Mouse (Mus musculus) embryonic facial prominence, embryonic 14.5 days (tissue): ENCODE measurements at regions not wholly inside any gene's neighbourhood (a gene's known extent, or its start where the extent isn't known, plus 50 kb on each side); places are given as distances from the start of the nearest gene placed in this dataset.
A peak's percentile ranks its signal among the peaks of the same experiment; 100 is the strongest.
"Not testable (repeated sequence)": the region's sequence is repeated elsewhere in the genome, so short reads cannot be mapped to it uniquely, and the experiment has no call there.

ENCODE experiments used
- ATAC-seq: fragments of 200-750 bp; cut with Nextera tagmentation; 2 replicates; pipeline ENCODE4 v1.8.0; 2017; ENCODE audit warnings: low read depth, moderate number of reproducible peaks, moderate TSS enrichment
- DNase-seq: peaks from one replicate; pipeline ENCODE4 v3.0.0-alpha.2; 2015; ENCODE audit warnings: low spot score
- H3K27ac ChIP-seq: fragments of 300-500 bp; sonication (generic); replicated peaks from 2 replicates; pipeline ENCODE4 v1.5.1; 2014; ENCODE audit warnings: low read depth, mild to moderate bottlenecking, low read length, moderate library complexity
- H3K27me3 ChIP-seq: fragments of 300-500 bp; sonication (generic); replicated peaks from 2 replicates; pipeline ENCODE4 v1.6.1; 2014; ENCODE audit warnings: low read length; ENCODE audit not compliant: control insufficient read depth, insufficient read depth
- H3K36me3 ChIP-seq: fragments of 300-500 bp; sonication (generic); 2 replicates; pipeline ENCODE4 v1.6.1; 2014; ENCODE audit warnings: low read length, mixed read lengths; ENCODE audit not compliant: control insufficient read depth, insufficient read depth
- H3K4me1 ChIP-seq: fragments of 300-500 bp; sonication (generic); 2 replicates; pipeline ENCODE4 v1.6.1; 2014; ENCODE audit warnings: antibody characterized with exemption, low read length; ENCODE audit not compliant: control insufficient read depth, insufficient read depth
- H3K4me2 ChIP-seq: fragments of 300-500 bp; sonication (generic); 2 replicates; pipeline ENCODE4 v1.6.1; 2014; ENCODE audit warnings: low read depth, mild to moderate bottlenecking, low read length, moderate library complexity, mixed read lengths
- H3K4me3 ChIP-seq: fragments of 300-500 bp; sonication (generic); 2 replicates; pipeline ENCODE4 v1.5.1; 2014; ENCODE audit warnings: low read depth, mild to moderate bottlenecking, low read length
- H3K9ac ChIP-seq: fragments of 300-500 bp; sonication (generic); 2 replicates; pipeline ENCODE4 v1.6.1; 2014; ENCODE audit warnings: low read depth, mild to moderate bottlenecking, low read length, moderate library complexity, mixed read lengths
- H3K9me3 ChIP-seq: fragments of 300-500 bp; sonication (generic); 2 replicates; pipeline ENCODE4 v1.6.1; 2016; ENCODE audit warnings: low read length; ENCODE audit not compliant: control insufficient read depth
- WGBS: fragments of 180-500 bp; shearing (Covaris S2); extraction: QIAGEN DNeasy Blood & Tissue Kit; methylation state at CpG from one replicate; pipeline ENCODE4 v1.1.7; 2014; 5-methylcytosine and 5-hydroxymethylcytosine counted together

DNA sequence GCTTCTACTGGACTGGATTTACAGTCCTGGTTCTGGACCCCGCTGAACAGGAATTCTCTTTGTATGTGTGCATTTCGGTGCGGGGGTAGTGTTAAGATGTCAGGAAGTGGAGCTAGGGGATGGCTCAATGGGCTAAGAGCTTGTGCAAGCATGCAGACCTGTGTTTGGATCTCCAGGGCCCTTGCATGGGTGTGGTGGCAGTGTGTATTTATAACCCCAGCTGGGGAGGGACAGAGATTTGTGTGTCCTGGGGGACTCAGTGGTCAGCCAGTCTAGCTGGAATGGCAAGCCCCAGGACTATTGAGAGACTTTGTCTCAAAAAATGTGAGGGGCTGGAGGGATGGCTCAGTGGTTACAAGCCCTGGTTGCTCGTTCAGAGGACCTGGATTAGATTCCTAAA is 95.1 kb upstream of the Gm9887 start:
- Histone ChIP-seq H3K4me1 (peaks cover 15% of the 10 kb centered on the region; the same call in 1 of the 2 replicates), H3K9me3 (no peaks in the 10 kb centered on the region), H3K27ac (no peak overlapping the region), H3K27me3 (no peaks in the 10 kb centered on the region), H3K4me3 (no peak overlapping the region), H3K4me2 (no peak overlapping the region), H3K36me3 (no peaks in the 10 kb centered on the region), H3K9ac (no peak overlapping the region)
- DNase-seq (no peak), ATAC-seq (no peak)
- 53% methylated on average over 4 of the region's 4 CpGs for WGBS

DNA sequence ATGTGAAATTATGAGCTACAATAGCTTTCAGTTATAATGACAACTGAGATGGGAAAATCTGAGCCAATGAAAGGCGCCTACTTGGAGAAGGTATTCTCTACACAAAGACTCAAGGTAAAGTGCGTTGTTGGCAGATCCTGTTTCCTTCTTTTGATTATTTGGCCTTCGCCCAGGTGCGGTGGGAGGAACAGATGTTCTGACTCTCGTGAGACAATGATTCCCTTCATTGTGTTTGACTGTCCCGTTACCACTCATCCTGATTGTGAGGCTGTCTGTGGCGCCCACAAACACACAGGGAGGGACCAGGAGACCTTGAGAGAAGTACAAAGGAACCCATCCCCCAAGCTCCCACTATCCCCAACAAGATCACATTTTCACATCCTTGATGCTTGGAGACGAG is 92.6 kb upstream of the Gm9887 start:
- 66% methylated on average over 8 of the region's 8 CpGs for WGBS
- H3K36me3 ChIP-seq, result no peaks in the 10 kb centered on the region
- ATAC-seq, result 0 out of 2 replicates have a peak, but pooled peaks have one; percentile 12
- H3K4me2 ChIP-seq, result no peak overlapping the region
- peaks cover 21% of the 10 kb centered on the region for H3K4me1 ChIP-seq
- peak; percentile 66 for DNase-seq
- no peak overlapping the region; the same call in 1 of the 2 replicates for H3K27ac ChIP-seq
- no peak overlapping the region for H3K9ac ChIP-seq
- H3K4me3 ChIP-seq, result no peak overlapping the region
- H3K27me3 ChIP-seq, result no peaks in the 10 kb centered on the region
- no peaks in the 10 kb centered on the region for H3K9me3 ChIP-seq

DNA sequence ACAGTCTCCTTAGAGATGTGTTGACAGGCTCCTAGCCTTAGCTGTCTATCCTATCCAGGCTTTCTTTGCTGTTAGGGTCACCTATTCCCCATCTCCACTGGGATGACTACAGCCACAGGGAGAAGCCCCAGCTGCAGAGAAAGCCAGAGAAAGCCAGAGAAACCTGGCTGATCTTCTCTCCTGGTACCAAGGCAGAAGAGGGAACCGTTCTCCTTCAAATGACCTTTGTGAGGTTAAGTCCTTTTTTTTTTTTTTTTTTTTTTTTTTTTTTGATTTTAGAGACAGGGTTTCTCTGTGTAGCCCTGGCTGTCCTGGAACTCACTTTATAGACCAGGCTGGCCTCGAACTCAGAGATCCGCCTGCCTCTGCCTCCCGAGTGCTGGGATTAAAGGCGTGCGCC is 91.1 kb upstream of the Gm9887 start:
- not testable (repeated sequence) for DNase-seq, H3K9ac ChIP-seq, H3K9me3 ChIP-seq, H3K4me2 ChIP-seq, H3K36me3 ChIP-seq, H3K4me3 ChIP-seq, H3K27me3 ChIP-seq, ATAC-seq
- H3K27ac ChIP-seq, result peak overlapping the region; percentile 77; the same call in 1 of the 2 replicates
- H3K4me1 ChIP-seq, result peaks cover 28% of the 10 kb centered on the region
- 90% methylated on average over 6 of the region's 6 CpGs for WGBS

DNA sequence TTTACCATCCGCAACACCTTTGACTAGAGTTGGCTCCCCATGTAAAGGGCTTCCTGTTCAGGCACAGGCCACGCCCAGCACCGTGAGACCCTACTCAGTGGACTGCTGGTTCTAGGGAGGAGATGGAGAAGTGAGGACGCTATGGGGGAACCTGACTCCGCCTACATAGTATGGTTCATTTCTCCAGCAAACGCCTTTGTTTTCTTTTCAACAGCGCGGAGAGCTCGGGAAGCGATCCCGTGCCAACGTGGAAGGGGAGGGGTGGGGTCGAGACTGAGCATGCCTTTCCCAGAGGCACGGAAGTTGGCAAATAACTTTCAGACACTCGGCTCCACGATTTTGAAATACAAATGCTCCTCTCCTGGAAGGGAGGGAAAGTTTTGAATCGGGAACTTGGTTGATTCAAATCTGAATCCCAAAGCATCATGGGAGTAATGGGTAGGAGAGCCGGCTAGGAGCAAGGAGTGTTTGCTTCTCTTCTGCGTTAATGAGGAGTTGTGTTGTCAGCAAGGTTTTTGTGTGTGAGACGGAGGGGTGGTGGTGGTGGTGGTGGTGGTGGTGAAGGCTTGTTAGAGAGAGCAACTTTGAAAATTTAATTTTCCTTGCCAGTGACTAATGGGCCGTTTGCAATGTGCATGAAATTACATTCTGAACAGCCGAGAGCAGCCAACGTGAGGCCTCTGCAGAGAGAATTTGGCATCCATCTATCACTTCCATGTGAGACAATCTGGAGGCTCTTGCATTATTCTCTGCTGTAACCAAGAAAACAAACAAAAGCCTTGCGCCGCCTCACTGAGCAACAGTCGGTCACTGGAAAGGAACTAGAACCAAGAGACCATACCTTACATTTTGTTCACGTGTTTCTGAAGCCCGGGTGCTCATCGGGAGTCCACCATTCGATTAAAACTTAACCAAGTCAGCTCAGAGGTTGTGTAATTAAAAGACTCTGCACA is 89.9 kb upstream of the Gm9887 start:
- H3K4me3 ChIP-seq, result peak overlapping the region; percentile 31
- peak overlapping the region; percentile 43 for H3K9ac ChIP-seq
- peak overlapping the region; percentile 77 for H3K27ac ChIP-seq
- H3K4me1 ChIP-seq, result peaks cover 27% of the 10 kb centered on the region
- H3K4me2 ChIP-seq, result peak overlapping the region; percentile 50
- H3K27me3 ChIP-seq, result no peaks in the 10 kb centered on the region
- H3K36me3 ChIP-seq, result no peaks in the 10 kb centered on the region
- WGBS, result 20% methylated on average over 30 of the region's 30 CpGs
- H3K9me3 ChIP-seq, result no peaks in the 10 kb centered on the region
- DNase-seq (peak; percentile 87), ATAC-seq (peak; percentile 86)

DNA sequence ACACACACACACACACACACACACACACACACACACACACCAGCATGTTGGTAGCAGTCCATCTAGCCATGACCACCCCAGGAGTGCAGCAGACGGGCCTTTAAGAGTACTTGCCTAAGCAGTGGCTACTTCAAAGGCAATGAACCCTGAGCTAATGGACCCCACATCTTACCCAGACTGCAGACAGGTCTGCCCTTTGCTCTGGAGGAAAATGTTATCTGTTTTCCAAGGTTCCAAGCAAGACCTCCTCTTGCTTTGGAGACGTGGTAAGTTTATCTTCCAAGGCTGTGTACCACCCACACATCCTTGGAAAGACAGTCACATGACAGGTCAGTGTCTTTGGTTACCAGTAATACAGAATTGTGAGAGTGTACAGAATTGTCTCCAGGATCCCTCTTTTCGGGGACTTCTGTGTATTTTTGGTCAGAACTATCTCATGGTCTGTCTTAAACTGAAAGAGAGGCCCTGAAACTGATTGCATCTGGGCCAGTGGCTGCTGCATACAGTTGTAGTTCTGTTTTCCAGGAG is 88.4 kb upstream of the Gm9887 start:
- no peaks in the 10 kb centered on the region for H3K27me3 ChIP-seq
- peaks cover 29% of the 10 kb centered on the region for H3K4me1 ChIP-seq
- H3K36me3 ChIP-seq, result no peaks in the 10 kb centered on the region
- no peak overlapping the region for H3K4me3 ChIP-seq
- no peaks in the 10 kb centered on the region for H3K9me3 ChIP-seq
- ATAC-seq, result no peak
- 72% methylated on average over 3 of the region's 3 CpGs for WGBS
- no peak overlapping the region for H3K4me2 ChIP-seq
- no peak overlapping the region for H3K9ac ChIP-seq
- DNase-seq, result no peak
- no peak overlapping the region for H3K27ac ChIP-seq

DNA sequence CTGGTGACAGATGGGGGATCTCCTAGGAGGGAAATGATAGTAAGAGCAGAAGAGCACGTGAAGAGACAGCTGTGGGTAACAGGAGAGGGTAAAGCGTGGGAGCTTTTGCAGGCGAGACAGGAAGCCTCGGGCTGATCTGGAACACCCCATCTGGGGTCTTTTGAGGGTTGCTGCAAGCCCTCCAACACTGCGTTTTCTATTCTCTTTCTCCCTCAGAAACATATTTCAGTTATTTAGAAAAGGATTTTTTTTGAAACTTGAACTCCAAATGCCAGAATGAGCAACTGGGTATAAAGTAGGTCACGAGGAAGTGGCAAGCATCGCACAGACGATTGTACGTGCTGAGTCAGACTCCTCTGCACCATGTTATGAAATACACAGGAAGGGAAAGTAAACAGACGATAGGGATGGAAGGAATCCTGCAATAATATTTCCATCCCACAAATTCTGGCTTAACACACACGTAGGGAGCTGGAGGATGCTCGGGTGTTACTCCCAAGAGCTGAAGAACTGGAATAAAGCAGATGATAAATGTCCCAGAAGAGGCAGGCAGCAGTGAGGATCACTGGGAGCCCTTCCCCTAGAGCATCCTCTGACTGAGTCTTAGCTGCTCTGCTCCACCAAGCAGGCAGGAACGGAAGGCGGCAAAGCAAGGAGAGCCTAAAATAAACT is 86.0 kb upstream of the Gm9887 start:
- Histone ChIP-seq H3K9me3 (no peaks in the 10 kb centered on the region), H3K36me3 (no peaks in the 10 kb centered on the region), H3K4me3 (no peak overlapping the region), H3K27me3 (no peaks in the 10 kb centered on the region), H3K4me2 (no peak overlapping the region), H3K9ac (no peak overlapping the region), H3K27ac (peak overlapping the region; percentile 66), H3K4me1 (peaks cover 29% of the 10 kb centered on the region)
- DNase-seq (peak; percentile 63), ATAC-seq (no peak)
- 38% methylated on average over 14 of the region's 14 CpGs for WGBS

DNA sequence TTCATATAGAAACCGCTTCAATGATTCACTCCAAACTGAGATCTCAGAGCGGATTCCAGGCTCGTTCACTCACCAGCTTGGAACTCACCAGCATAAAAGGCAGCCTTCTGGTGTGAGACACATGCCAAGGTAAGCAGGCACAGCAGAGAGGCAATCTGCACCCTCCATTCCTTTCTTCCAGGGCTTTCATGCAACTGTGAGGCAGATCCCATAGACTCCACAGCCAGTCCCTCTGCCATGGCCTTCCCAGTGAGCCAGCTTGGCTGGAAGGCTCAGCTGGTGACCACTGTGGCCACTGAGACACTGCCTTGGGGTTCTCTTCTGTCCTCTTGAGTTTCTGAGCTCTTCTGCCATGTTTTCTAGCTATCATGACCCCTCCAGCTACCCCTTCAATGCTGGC is 84.5 kb upstream of the Gm9887 start:
- WGBS, result 83% methylated on average over 3 of the region's 3 CpGs
- no peak overlapping the region for H3K9ac ChIP-seq
- no peak overlapping the region for H3K27ac ChIP-seq
- no peak overlapping the region for H3K4me2 ChIP-seq
- no peaks in the 10 kb centered on the region for H3K27me3 ChIP-seq
- no peaks in the 10 kb centered on the region for H3K9me3 ChIP-seq
- DNase-seq, result no peak
- H3K4me1 ChIP-seq, result peaks cover 21% of the 10 kb centered on the region
- no peak overlapping the region for H3K4me3 ChIP-seq
- no peaks in the 10 kb centered on the region for H3K36me3 ChIP-seq
- ATAC-seq, result no peak

DNA sequence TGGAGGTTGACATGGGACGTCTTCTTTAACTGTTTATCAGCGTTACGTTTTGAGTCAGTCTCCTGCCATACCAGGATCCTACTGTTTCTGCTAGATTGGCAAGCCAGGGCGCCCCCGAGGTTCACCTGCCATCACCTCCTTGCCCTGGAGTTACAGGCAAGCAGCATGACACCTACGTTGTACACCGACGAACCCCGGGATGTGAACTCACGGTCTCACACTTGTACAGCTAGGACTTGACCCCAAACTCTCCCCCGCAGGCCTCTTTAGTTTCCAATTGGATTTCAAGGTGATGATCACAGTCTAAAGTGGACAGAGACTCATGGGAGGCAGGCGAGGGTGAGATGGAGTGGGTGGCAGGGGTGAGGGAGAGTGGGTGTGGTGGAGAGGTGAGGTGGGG is 83.9 kb upstream of the Gm9887 start:
- Histone ChIP-seq H3K36me3 (no peaks in the 10 kb centered on the region), H3K9me3 (no peaks in the 10 kb centered on the region), H3K4me1 (peaks cover 15% of the 10 kb centered on the region), H3K27ac (no peak overlapping the region), H3K4me3 (no peak overlapping the region), H3K4me2 (no peak overlapping the region), H3K9ac (no peak overlapping the region), H3K27me3 (no peaks in the 10 kb centered on the region)
- no peak for DNase-seq
- ATAC-seq, result no peak
- WGBS, result 83% methylated on average over 12 of the region's 12 CpGs
